Mouse (Mus musculus): ENCODE measurements around the gene Psen2.

GRCm38 (mm10) chr1:180208370-180208769, 54.9 kb downstream of the Psen2 start:
- TF ChIP-seq CTCF (IDR thresholded peaks at IDR 0.05; ENCODE audit: low read depth) (no peak), EP300 (IDR thresholded peaks at IDR 0.05; ENCODE audit: low read depth) (no peak)
